24 mouse cellular contexts compared by ENCODE assay signal in the genomic region with DNA sequence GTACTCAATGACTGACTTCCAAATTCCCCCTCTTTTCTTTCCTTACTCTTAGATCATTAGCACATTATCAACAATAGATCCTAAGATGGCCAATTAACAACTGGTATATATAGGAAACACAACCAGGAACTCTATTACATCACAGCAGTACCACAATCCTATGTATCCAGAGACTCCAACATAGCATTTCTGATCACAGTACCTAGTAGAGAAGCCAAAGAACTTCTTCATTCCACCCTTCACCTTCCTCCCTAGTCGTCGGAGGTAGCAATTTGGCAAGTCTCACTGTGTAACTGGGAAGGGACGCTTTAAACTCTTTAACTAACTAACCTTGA. TPM values are rescaled to one million over a fixed set of nuclear protein-coding genes. Genes with fewer than 3 reads are reported as not detected.
DNase-seq lines count a peak whose midpoint lies in the region; ATAC-seq lines count a peak whose summit lies in the region.
"Had no signal": no experiment of that assay in that cellular context is flagged by ENCODE, and none has a peak within 500 bp of the region (broad histone marks: within the 10 kb centered on the region; RNA-seq: fewer than 3 reads in every experiment).

No protein-coding gene starts in this region.

- H3K4me3 ChIP-seq in kidney, embryonic 15.5 days (replicated peaks) = no peak overlapping the region
- no peak overlapping the region for H3K4me3 ChIP-seq in lung, embryonic 15.5 days
- no peak overlapping the region for H3K4me3 ChIP-seq in liver, embryonic 15.5 days (replicated peaks)
- H3K4me3 ChIP-seq in stomach, embryonic 16.5 days (replicated peaks; ENCODE audit: low read length) = no peak overlapping the region
- H3K4me3 ChIP-seq: erythroblast, embryonic 14.5 days; forebrain, embryonic 12.5 days; heart, embryonic 13.5 days; layer of hippocampus, adult 2 months; midbrain, embryonic 13.5 days; neural tube, embryonic 13.5 days had no signal

- DNase-seq in kidney, adult 9 months = no peak
- no peak for DNase-seq in lung, postnatal 10 days
- no peak for DNase-seq in gastrocnemius, postnatal 10 days
- DNase-seq: adrenal gland, postnatal 25 days; cerebellum, adult 11-12 months; cerebellum, postnatal 10 days; forebrain, postnatal 0 days; heart, postnatal 10 days; left cerebral cortex, postnatal 4 days; right cerebral cortex, postnatal 4 days; thymus, postnatal 14 days had no signal

- no peak overlapping the region for H3K9ac ChIP-seq in kidney, embryonic 15.5 days
- H3K9ac ChIP-seq in lung, embryonic 15.5 days = no peak overlapping the region
- no peak overlapping the region for H3K9ac ChIP-seq in liver, embryonic 15.5 days
- H3K9ac ChIP-seq in stomach, embryonic 16.5 days (ENCODE audit: low read length) = no peak overlapping the region
- H3K9ac ChIP-seq: forebrain, embryonic 12.5 days; forebrain, postnatal 0 days; heart, embryonic 13.5 days; hindbrain, embryonic 14.5 days; midbrain, embryonic 13.5 days; neural tube, embryonic 13.5 days had no signal

- no peaks in the 10 kb centered on the region for H3K27me3 ChIP-seq in kidney, embryonic 15.5 days
- H3K27me3 ChIP-seq in lung, embryonic 15.5 days = no peaks in the 10 kb centered on the region
- H3K27me3 ChIP-seq in liver, embryonic 15.5 days = no peaks in the 10 kb centered on the region
- H3K27me3 ChIP-seq in stomach, embryonic 16.5 days (ENCODE audit: control insufficient read depth, insufficient read depth, low read length) = no peaks in the 10 kb centered on the region
- H3K27me3 ChIP-seq: forebrain, embryonic 12.5 days; heart, embryonic 13.5 days; midbrain, embryonic 13.5 days; neural tube, embryonic 13.5 days had no signal

- no peak for ATAC-seq in kidney, embryonic 15.5 days (replicated peaks; ENCODE audit: low FRiP score)
- no peak for ATAC-seq in lung, embryonic 15.5 days (ENCODE audit: borderline replicate concordance, extremely low read depth, low FRiP score, low TSS enrichment)
- ATAC-seq in liver, embryonic 15.5 days (ENCODE audit: insufficient read depth) = peak; percentile 23; the same call in 1 of the 2 replicates
- no peak for ATAC-seq in stomach, embryonic 16.5 days (ENCODE audit: insufficient read depth, low FRiP score)
- ATAC-seq: CD4-positive, CD25-positive, alpha-beta regulatory T cell, adult 4 months; forebrain, postnatal 0 days; midbrain, embryonic 13.5 days had no signal

- 58% methylated on average over 3 of the region's 3 CpGs for WGBS in kidney, embryonic 15.5 days
- 72% methylated on average over 3 of the region's 3 CpGs for WGBS in lung, embryonic 15.5 days
- 77% methylated on average over 3 of the region's 3 CpGs for WGBS in liver, embryonic 15.5 days (ENCODE audit: insufficient replicate concordance)
- 75% methylated on average over 3 of the region's 3 CpGs for WGBS in stomach, embryonic 16.5 days

- H3K9me3 ChIP-seq in kidney, embryonic 15.5 days (replicated peaks) = no peaks in the 10 kb centered on the region
- no peaks in the 10 kb centered on the region for H3K9me3 ChIP-seq in lung, embryonic 15.5 days
- no peaks in the 10 kb centered on the region for H3K9me3 ChIP-seq in liver, embryonic 15.5 days (replicated peaks)
- no peaks in the 10 kb centered on the region for H3K9me3 ChIP-seq in stomach, embryonic 16.5 days (replicated peaks; ENCODE audit: control insufficient read depth, low read length)
- H3K9me3 ChIP-seq: forebrain, embryonic 12.5 days; heart, embryonic 13.5 days; midbrain, embryonic 13.5 days; neural tube, embryonic 13.5 days had no signal

- peak overlapping the region; percentile 87 for H3K27ac ChIP-seq in kidney, embryonic 15.5 days
- peak overlapping the region; percentile 33; the same call in 1 of the 2 replicates for H3K27ac ChIP-seq in lung, embryonic 15.5 days
- H3K27ac ChIP-seq in liver, embryonic 15.5 days (replicated peaks) = peak overlapping the region; percentile 2; the same call in 1 of the 2 replicates
- H3K27ac ChIP-seq in stomach, embryonic 16.5 days (ENCODE audit: low read length) = peak overlapping the region; percentile 20; the same call in 1 of the 2 replicates
- H3K27ac ChIP-seq: forebrain, embryonic 12.5 days; heart, embryonic 13.5 days; hindbrain, embryonic 14.5 days; layer of hippocampus, adult 2 months; macrophage; midbrain, embryonic 13.5 days; neural tube, embryonic 13.5 days had no signal

- H3K36me3 ChIP-seq in kidney, embryonic 15.5 days = peaks cover 98% of the 10 kb centered on the region
- peaks cover 98% of the 10 kb centered on the region for H3K36me3 ChIP-seq in lung, embryonic 15.5 days
- H3K36me3 ChIP-seq in liver, embryonic 15.5 days (replicated peaks) = peaks cover 99% of the 10 kb centered on the region
- H3K36me3 ChIP-seq in stomach, embryonic 16.5 days (ENCODE audit: control insufficient read depth, insufficient read depth, low read length) = peaks cover 51% of the 10 kb centered on the region

- H3K4me1 ChIP-seq in kidney, embryonic 15.5 days = peaks cover 13% of the 10 kb centered on the region
- H3K4me1 ChIP-seq in lung, embryonic 15.5 days = peaks cover 11% of the 10 kb centered on the region; the same call in 1 of the 2 replicates
- H3K4me1 ChIP-seq in liver, embryonic 15.5 days (replicated peaks) = 0 out of 2 replicates have a peak, but pooled peaks cover 12% of the 10 kb centered on the region
- 0 out of 2 replicates have a peak, but pooled peaks cover 2% of the 10 kb centered on the region for H3K4me1 ChIP-seq in stomach, embryonic 16.5 days (ENCODE audit: control insufficient read depth, insufficient read depth, low read length)
- H3K4me1 ChIP-seq: forebrain, embryonic 12.5 days; heart, embryonic 13.5 days; midbrain, embryonic 13.5 days; neural tube, embryonic 13.5 days had no signal

- H3K4me2 ChIP-seq in kidney, embryonic 15.5 days = peak overlapping the region; percentile 20; the same call in 1 of the 2 replicates
- no peak overlapping the region for H3K4me2 ChIP-seq in lung, embryonic 15.5 days
- no peak overlapping the region for H3K4me2 ChIP-seq in liver, embryonic 15.5 days
- H3K4me2 ChIP-seq in stomach, embryonic 16.5 days (ENCODE audit: low read depth, low read length) = no peak overlapping the region
- H3K4me2 ChIP-seq: forebrain, embryonic 12.5 days; heart, embryonic 13.5 days; hindbrain, embryonic 14.5 days; midbrain, embryonic 13.5 days; neural tube, embryonic 13.5 days had no signal

RNA-seq across cellular contexts. Expression of a gene that starts 17.1 kb away (rescaled TPM):
- 257 and 267 TPM in 2 replicates for polyA plus RNA-seq in kidney, embryonic 15.5 days (2015; fragmentation: Nextera tagmentation; extraction: Ambion mirVana)
- polyA plus RNA-seq in lung, embryonic 15.5 days (2015; fragmentation: Nextera tagmentation; extraction: Ambion mirVana) = 199 and 209 TPM in 2 replicates
- polyA plus RNA-seq in liver, embryonic 15.5 days (2015; fragmentation: Nextera tagmentation; extraction: Ambion mirVana) = 86.1 and 108 TPM in 2 replicates
- 176 and 188 TPM in 2 replicates for polyA plus RNA-seq in stomach, embryonic 16.5 days (2015; fragmentation: Nextera tagmentation; extraction: Ambion mirVana)
- 100 to 1,000 TPM in 1 of 2 experiments, 10 to 100 TPM in 1; 74.6 to 107 TPM for total RNA-seq in gastrocnemius, postnatal 10 days (2021)

Comparison
In these comparisons a context has a peak if more than half of its experiments do, and no peak if none do; other contexts are left out.
1. H3K27ac ChIP-seq: peak in every context shown above with its lines; median percentile 87 in kidney, embryonic 15.5 days; 33 in lung, embryonic 15.5 days; 20 in stomach, embryonic 16.5 days; 2 in liver, embryonic 15.5 days.